Mouse (Mus musculus) layer of hippocampus, postnatal 14 days (tissue): ENCODE measurements around the gene Apip. TPM values are rescaled to one million over a fixed set of nuclear protein-coding genes. Genes with fewer than 3 reads are reported as not detected.

ENCODE experiments used
- DNase-seq, 2 experiments: peaks; one replicate each; pipeline ENCODE4 v3.0.0; 2021 to 2022; ENCODE audit warnings: low spot score in 2 of 2, mixed read lengths in 1 of 2
- long read RNA-seq, 2 experiments: library from polyadenylated mRNA; stranded (forward); transcript quantifications; one replicate each; pipeline ENCODE4 v2.0.0; 2021
- total RNA-seq, 2 experiments: library from RNA; stranded (reverse); gene quantifications; 2 replicates each; pipeline ENCODE4 v1.2.3; 2021

Gene Apip
- 10 to 100 TPM; 24.1 to 33.6 TPM for total RNA-seq
- long read RNA-seq, experiment 1, partial matches to known transcripts: 6 of 12 reads
- long read RNA-seq, experiment 1, other reads (novel, unspliced or antisense): 1 of 12 reads
- long read RNA-seq, experiment 2, transcript Apip-201 (7 exons, 919 nt): major isoform, 15 of 44 reads
- long read RNA-seq, experiment 2, partial matches to known transcripts: 21 of 44 reads
- long read RNA-seq, experiment 2, other reads (novel, unspliced or antisense): 5 of 44 reads

DNA sequence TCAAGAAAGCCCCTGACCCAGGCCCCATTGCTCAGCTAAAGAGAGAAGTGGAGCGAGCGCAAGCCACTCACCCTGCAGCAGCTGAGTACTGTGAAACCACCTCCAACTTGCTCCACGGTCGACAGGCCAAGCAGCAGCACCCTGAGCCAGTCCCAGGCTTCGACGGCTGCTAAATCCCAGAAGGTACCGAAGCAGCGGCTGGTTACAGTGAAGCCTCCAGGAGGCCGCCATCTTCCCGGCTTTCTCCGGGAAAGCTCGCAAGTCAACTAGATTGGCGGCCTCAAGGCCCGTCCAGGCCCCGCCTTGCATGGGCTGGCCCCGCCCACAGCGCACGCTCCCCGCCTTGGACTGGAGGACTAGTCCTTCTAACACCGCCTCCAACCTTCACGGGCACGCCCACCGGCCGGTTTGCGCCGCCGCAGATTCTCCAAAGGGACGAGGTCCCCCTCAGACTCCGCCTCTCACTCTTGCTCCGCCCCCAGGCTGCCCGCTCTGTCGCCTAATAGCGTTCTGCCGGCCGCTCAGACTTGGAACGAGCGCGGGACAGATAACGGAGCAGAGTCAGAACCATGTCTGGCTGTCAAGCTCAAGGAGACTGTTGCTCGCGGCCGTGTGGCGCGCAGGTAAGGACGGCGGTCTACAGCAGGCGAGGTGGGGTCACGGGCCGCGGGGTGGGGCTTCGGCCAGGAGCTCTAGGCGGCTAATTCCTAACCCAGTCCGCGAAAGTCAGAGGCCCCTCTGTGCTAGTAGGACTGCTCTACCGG, at the start of gene Apip, which contains the start of gene Pdhx:
Gene Apip, plus strand, starts transcription at position 457 of the 764 bp plus-strand sequence.
Gene Pdhx, minus strand, starts transcription at position 295 of the 764 bp plus-strand sequence.
- peak; percentile 99 to 100 for DNase-seq

GRCm38 (mm10) chr2:103037831-103038230, 35.6 kb upstream of the Apip start:
- no peak for DNase-seq

DNA sequence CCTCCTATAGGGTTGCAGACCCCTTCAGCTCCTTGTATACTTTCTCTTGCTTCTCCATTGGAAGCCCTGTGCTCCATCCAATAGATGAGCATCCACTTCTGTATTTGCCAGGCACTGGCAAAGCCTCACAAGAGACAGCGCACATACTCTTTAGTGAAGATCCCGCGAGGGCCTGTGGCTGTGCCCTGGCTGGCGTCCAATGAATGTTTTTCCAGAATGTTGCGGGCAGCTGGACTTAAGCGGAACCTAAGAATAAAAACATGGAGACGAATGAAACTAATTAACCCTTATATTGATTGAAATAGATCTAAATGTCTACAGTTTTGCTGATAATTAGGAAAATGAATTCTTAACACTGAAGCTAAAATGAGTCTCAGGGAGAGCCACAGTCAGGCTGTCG, 32.6 kb upstream of the Apip start:
- peak in 1 of 2 experiments; percentile 28 for DNase-seq

- no peak for DNase-seq
Observed at GRCm38 (mm10) chr2:103045286-103045685, 28.2 kb upstream of the Apip start.

DNA sequence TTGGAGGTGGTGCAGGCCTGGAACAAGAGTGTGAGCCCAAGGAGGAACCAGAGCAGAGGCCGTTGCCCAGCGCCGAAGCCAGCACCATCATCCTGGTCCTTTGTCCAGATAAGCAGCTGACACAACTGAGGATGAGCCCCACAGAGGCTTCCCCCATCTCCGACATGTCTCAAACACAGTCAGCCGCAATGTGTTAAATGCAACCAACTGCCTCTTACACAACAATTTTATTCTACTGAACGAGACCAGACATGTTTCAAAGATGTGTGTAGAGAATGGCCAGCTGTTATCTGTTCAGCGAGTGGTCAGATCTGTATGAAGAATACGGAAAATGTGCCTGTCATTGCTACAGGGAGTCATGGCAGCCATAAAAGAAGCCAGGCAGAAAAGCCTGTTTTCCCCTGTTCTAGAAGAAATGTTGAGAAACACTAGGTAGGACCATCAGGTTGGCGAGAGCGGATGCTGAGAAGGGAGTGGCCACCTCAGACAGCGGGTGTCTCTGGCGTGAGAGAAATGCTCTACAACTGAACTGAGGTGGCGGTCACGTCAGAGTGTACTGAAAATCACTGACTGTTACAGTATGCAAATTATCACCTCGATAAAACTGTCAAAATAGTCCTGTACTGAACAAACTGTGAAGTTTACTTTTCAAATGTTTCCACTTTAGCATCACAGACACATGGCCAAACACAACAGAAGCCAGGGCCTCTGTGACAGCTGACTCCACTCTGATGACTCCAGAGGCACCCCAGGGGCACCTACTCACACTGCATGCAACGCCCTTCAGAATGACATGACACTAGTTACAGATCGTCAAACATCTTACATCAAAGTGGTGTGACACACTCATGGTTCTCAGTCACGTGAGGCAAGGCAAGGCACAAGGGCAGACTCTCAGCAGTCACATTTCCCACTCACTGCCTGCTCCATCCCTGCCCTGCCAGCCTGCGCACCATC, 21.3 kb upstream of the Apip start:
- no peak for DNase-seq

GRCm38 (mm10) chr2:103055820-103056219, 17.7 kb upstream of the Apip start:
- DNase-seq: no peak

GRCm38 (mm10) chr2:103058266-103058665, 15.2 kb upstream of the Apip start:
- no peak for DNase-seq

- peak in 1 of 2 experiments; percentile 38 for DNase-seq
Observed at GRCm38 (mm10) chr2:103062865-103063264, 10.6 kb upstream of the Apip start.

GRCm38 (mm10) chr2:103066683-103067551, 6.6 kb upstream of the Apip start:
- DNase-seq: no peak

- no peak for DNase-seq
Observed at GRCm38 (mm10) chr2:103067552-103068207, 5.8 kb upstream of the Apip start.

- no peak for DNase-seq
Observed at GRCm38 (mm10) chr2:103068602-103069001, 4.9 kb upstream of the Apip start.

- no peak for DNase-seq
Observed at GRCm38 (mm10) chr2:103069752-103070405, 3.6 kb upstream of the Apip start.

DNA sequence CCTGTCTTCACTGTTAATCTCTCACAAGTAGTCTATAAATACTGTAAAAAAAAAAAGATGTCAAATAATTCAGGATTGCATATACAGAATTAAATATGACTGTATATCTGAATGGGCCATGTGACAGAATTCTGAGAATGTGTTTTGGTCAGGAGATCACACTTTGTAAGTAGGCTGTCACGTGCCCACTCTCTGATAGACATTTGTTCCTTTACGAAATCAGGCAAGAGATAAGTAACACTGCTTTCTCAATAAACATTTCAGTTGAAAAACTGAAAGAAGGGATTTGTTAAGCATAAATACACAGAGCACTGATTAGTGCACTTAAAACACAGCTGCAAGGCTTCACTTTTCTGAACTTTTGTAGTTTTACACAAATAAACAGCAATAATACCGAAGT, 2.9 kb upstream of the Apip start:
- no peak for DNase-seq

DNA sequence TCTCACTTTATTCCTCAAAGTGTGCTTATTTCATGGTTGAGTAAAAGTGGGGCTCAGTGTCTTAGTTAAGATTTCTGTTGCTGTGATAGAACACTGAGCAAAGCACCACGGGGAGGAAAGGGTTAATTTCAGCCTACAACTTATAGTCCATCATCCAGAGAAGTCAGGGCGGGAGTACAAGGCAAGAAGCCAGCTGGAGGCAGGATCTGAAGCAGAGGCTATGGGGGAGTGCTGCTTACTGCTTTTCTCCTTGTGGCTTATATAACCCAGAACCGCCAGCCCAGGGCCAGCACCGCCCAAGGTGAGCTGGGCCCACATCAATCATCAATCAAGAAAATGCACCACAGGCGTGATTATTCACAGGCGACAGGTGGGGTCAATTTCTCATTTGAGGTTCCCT, 7.6 kb downstream of the Apip start:
- no peak for DNase-seq

DNA sequence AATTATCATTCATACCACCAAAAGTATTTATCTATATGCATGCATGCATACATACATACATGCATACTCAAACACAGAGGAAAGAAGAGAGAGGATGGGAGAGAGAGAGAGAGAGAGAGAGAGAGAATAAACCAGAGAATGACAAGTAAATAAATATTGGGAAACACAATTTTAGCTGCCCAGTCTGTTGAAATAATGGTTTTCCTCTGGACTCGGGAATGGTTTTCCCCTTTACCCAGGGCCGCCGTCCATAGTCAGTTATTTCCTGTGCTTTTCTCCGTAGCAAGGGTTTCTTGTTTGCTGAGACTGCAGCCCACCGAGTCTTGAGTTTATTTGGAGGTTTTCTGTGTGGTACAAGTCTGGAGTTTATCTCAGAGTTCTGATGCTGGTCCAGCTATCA, 8.2 kb downstream of the Apip start:
- no peak for DNase-seq

- DNase-seq: no peak
Observed at GRCm38 (mm10) chr2:103082853-103083252, 9.4 kb downstream of the Apip start.

GRCm38 (mm10) chr2:103084451-103084850, 11.0 kb downstream of the Apip start:
- peak in 1 of 2 experiments; percentile 26 for DNase-seq

- no peak for DNase-seq
Observed at GRCm38 (mm10) chr2:103085633-103086032, 12.2 kb downstream of the Apip start.

- peak in 1 of 2 experiments; percentile 64 for DNase-seq
Observed at GRCm38 (mm10) chr2:103086432-103086831, 13.0 kb downstream of the Apip start.
